Mouse (Mus musculus) mature B cell (primary cell): ENCODE data around the gene Slc8b1.

Experiments
- in situ Hi-C: fragments of 300-500 bp; cut with MboI; formaldehyde crosslinking; loops from 2 replicates; pipeline ENCODE4 v1.14.3; 2019

Gene Slc8b1

DNA sequence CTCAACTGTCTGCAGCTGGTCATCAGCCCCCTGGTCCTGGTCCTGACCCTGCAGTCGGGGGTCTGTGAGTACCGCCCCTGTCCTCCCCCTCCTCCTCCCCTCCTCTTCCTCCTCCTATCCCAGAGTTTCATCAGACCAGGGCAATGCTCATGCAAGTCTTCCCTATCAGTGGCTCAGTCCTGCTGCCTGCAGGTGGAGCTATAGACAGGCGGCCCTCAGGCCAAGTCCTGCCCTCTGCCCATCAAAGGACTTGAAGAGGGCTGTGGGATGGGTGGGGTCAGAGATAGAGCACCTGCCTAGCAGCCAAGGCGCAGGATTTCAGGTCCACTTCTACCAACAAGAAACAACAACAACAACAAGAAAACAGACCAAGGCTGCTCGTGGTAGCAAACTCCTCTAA, 14.8 kb downstream of the Slc8b1 start:
- in situ Hi-C loops, result no loop called here

DNA sequence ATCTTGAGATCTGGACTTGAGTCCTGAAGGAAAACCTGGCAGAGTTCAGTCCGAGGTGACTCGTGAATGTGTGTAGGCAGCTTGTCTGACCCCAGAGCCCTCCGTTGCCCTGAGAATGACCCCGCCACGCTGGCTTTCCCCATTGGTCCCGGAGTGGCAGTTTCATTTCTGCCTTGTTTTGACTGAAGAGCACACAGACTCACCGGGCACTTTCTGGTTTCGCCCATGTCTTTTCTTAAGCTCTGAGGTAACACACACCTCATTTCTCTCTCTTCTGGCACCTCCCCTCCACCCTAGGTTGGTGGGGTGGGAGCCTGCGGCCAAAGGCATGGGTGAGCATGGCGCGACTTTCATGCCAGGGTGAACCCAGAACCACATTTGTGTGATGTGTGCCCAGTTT, 15.3 kb downstream of the Slc8b1 start:
- in situ Hi-C loops, result no loop called here

DNA sequence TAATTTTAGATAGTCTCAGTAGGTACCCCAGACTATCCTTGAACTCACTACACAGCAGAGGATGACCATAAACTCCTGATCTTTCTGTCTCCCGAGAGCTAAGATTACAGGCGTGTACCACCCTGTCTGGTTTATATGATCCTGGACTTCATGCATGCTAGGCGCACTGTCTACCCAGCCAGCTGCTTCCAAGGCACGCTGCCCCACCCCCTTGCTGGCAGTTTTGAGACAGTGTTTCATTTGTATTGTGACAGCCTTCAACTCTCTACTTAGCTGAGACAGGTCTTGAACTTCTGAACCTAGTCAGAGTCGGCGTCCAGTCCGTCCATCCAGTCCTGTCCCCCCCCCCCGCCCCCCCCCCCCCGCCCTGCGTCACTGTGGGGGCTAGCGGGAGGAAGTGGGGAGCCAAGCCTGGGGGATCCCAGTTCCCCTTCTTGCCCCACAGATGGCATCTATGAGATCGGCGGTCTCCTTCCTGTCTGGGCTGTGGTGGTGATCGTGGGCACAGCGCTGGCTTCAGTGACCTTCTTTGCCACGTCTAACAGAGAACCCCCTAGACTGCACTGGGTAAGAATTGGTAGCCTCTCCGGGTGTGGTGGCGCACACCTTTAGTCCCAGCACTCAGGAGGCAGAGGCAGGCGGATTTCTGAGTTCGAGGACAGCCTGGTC, 16.5 kb downstream of the Slc8b1 start:
- in situ Hi-C loops, result no loop called here

DNA sequence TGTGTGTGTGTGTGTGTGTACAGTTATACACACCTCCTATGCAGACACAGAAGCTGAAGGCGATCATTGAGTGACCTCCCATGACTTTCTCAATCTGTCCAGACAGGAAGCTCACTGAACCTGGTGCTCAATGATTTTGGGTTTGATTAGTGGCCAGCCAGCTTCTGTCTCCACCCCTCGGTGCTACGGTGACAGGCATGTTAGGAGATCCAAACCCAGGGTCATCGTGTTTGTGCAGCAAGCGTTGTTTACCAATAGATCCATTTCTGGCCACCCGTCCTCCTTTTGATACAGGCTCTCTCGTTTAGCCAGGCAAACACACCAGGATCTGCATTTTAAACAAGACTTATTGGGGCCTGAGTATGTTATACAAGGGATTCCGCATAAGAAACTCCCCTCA, 20.7 kb downstream of the Slc8b1 start:
- in situ Hi-C loops, result no loop called here

DNA sequence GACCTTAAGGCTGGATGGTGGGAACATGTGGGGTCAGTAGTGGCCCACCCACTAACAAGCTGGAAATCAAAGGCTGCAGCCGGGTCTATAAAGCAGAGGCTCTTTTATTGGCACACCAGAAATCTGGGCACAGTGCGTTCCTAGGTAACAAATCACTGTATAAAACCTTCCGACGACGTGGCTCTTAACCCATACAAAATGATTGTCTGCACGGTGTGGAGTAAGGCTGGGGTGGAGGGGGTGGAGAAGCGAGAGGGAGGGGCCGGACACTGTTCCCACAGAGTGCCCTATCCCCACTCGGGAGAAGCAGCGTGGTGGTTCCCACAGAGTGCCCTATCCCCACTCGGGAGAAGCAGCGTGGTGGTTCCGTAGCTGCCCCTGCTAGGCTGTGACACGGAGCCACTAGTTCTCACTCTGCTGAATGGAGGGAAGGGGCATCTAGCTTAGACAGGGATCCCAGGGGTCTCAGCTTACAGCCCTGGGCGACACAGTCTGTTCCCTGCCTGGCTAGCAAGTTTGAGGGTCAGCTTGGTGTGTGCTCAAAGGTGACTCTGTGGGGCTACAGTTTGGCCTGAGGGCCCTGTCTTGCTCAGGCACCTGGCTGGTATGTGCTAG, 23.2 kb downstream of the Slc8b1 start:
- in situ Hi-C loops, result no loop called here

DNA sequence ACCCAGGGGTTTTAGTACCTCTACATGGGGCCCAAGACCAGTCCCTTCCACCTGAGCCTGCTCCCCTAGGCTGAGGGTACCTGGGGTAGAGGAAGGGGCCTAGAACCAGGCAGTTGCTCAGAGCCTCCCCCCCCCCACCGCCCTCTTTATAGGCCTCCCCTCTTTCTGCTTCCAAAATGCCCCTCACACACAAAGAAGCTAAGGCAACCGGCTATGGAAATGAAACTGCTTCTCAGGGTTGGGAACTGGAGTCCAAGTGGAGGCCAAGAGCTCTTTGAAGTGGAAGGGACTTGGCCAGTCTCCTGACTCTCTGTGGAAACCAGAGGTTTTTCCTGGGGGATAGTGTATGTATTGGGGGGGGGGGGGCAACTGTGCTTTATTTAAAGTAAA, 23.7 kb downstream of the Slc8b1 start:
- in situ Hi-C loops, result no loop called here

DNA sequence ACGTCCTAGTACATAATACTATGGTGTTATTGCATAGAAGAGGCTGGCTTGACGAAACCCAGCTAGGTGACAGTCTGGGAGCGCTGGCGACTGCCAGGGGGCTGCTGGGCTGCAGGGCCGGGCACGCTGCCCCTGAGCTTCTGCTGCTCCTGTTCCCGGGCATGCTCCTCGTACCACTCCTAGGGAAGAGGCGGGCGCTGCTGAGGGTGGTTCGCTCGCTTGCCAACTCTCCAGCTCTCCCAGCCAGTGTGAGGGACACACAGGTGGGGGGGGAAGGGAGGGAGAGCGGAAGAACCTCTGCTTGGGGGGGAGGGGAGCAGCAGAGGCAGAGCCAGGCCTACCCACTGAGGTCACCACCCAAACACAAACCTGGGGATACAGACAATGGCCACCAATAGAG, 25.1 kb downstream of the Slc8b1 start:
- in situ Hi-C loops, result no loop called here

DNA sequence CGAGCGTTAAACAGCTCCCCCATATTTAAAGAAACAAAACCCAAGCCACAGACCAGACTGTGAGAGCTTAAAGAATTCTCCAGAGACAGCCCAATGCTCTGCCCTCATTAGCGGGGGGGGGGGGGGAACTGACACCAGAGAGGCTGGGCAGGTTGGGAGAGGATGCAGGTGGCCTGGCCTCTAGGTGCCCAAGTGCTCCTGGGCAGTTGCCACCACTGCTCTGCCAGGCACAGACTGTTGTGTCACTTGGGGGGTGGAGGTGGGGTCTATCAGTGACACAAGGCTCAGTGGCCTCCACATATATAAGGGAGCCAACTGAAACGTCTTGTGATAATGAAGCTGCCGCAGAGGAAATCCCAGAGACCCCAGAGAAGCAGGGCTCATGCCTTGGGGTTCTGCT, 25.7 kb downstream of the Slc8b1 start:
- in situ Hi-C loops, result no loop called here

DNA sequence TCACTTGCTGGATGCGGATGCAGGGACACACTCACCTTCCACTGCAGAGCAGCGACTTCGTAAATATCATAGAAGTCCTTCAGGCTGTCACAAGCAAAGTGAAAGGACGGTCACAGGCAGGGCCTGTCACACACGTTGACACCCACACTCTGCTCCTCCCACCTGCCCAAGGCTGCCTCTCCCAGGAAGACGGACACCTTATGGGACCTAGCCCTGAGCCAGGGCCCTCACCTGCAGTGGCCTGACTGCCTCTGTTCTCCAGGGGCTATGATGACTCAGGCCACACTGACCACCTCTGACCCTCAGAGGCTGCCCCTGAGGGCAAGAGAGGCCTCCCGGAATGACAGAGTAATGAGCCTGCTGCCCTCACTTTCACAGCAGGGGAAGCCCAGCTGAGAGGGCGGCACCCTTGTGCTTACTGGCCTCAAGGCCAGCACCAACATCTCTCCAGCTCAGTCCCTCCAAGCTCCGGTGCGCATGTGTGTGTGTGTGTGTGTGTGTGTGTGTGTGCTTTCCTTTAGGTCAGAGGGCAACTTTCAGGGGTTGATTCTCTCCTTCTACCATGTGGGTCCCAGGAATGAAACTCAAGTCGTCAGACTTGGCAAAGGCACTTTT, 37.4 kb downstream of the Slc8b1 start:
- in situ Hi-C loops, result no loop called here

DNA sequence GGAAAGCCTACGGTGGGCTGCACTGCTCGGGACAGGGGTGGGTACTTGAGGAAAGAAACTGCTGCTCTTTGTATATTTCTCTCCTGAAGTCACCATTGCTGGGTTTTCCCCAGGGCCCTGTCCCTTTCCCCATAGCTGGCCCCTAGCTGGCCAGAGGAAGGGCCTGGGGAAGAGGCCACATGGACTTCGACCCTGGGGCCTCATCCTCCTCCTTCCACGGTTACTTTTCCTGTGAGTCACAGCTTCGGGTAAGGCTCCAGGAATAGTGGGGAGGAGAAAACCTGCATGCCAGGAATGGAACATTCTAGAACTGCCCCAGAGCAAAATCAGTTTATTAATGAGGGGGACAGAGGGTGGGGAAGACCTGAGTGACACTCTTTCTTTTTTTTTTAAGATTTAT, 39.2 kb downstream of the Slc8b1 start:
- in situ Hi-C loops, result no loop called here

DNA sequence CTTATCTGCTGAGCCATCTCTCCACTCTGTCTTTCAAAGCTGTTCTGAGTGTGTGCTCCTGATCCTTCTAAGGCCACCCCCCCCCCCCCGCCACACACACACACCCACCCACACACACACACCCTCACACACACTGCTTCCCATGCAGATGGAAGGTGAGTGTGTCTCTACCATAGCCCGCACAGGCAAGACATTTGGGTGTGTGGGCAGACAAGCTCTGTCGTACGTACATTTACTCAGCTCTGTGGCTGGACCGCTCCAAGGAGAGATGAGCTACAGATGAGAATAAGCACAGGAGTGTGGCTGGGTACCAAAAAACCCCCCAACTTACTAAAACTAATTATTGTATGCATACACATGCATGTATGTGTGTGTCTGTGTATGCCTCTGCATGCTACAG, 39.7 kb downstream of the Slc8b1 start:
- in situ Hi-C loops, result no loop called here

DNA sequence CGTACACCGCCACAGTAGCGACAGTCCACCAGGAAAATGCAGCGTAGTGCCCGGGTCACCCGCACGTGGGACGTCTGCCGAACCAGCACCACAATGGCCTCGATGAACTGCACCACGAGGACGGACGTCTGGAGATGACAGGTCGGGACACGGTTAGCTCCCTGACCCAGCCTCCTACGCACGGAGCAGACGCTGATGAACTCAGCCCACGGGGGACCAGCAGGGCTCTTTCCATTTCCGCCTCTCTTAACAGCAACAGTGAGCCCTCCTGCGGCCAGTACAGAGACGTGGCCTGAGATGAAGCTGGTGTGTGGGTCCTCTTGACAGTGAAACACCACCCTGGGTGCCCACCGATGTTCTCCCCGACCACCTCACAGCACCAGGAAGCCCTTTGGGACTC, 44.9 kb downstream of the Slc8b1 start:
- in situ Hi-C loops, result no loop called here

DNA sequence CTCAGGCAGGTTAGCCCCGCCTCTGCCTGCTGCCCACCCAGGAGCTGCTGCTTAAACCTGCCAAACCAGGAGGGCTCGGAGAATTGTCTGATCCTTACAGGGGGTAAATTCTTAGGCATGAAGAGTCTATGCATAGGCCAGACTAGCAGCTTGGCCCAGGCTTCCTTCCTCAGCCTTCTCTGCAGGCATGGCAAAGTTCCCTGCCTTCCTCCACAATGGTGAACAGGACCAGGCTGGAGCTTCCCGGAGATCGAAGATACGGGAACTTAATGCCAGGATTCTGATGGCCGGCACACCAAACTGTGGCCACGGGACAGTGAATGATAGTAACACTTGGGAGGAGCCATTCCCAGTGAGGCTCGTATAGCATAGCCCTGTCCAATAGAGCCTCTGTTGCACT, 47.1 kb downstream of the Slc8b1 start:
- in situ Hi-C loops, result no loop called here

DNA sequence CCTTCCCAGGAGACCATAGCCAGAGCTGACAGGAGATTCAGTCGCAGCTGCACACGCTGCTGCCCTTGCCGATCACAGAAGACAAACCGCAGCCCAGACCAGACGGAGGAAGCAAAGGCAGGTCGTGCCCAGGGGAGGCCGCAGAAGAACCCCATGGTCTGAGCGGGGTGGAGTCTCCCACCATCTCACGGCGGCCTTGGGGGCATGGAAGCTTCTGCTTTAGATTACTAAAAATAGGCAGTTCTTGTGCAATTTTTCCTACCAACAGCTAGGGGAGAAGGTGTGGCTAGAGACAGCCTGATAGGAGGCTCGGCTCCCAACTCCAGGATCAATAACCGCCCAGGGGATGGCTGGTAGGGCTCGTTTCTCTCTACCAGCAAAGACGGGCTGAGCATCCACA, 47.8 kb downstream of the Slc8b1 start:
- in situ Hi-C loops, result no loop called here

DNA sequence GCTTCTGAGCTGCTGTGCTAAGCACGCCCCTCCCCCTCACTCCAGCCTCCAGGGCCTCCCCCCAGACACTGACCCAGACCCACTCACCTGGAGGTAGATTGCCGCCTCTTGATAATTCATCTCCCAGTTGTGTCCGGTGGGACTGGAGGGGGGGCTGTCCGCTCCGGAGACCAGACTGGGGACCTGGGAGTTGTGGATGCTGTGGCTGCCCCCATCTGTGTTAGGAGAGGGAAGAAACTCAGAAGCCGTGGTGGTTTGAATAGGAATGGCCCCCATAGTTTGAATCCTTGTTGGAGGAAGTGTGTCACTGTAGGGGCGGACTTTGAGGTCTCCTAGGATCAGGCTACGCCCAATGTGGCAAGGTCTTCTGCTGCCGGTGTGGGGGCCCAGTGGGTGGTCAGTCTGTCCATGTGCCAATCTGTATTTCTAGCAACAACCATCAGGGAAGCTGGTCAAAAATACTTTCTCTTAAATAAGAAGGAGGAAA, 49.2 kb downstream of the Slc8b1 start:
- in situ Hi-C loops, result no loop called here

DNA sequence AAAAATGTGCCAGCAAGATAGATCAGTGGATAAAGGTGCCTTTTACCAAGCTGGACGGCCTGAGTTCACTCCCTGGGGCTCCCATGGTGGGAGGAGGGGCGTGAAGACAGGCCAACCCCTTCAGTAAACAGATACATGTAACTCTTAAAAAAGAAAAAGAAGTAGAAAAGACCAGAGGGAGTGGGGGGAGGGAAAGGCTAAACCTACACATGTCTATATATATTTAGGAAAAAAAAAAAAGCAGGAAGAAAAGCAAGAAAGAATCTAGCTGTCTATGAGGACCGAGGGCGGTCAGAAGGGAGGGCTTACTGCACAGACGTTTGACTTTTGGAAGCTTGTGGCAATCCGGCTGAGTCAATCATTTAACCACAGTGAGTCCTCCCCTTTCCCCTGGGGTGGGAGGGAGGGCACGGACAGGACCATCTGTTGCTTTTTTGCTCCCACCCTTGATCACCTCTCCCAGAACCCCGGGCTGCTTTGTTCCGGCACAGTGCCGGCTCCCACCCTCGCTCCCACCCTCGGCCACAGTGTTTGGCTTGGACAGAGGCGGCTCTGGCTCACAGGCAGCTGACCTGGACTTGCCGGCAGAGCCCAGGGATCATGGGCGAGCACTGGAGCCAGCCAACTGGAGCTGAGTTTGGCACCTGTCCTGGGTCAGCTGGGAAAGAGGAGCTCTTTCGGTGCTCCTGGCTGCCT, 49.8 kb downstream of the Slc8b1 start:
- in situ Hi-C loops, result no loop called here

DNA sequence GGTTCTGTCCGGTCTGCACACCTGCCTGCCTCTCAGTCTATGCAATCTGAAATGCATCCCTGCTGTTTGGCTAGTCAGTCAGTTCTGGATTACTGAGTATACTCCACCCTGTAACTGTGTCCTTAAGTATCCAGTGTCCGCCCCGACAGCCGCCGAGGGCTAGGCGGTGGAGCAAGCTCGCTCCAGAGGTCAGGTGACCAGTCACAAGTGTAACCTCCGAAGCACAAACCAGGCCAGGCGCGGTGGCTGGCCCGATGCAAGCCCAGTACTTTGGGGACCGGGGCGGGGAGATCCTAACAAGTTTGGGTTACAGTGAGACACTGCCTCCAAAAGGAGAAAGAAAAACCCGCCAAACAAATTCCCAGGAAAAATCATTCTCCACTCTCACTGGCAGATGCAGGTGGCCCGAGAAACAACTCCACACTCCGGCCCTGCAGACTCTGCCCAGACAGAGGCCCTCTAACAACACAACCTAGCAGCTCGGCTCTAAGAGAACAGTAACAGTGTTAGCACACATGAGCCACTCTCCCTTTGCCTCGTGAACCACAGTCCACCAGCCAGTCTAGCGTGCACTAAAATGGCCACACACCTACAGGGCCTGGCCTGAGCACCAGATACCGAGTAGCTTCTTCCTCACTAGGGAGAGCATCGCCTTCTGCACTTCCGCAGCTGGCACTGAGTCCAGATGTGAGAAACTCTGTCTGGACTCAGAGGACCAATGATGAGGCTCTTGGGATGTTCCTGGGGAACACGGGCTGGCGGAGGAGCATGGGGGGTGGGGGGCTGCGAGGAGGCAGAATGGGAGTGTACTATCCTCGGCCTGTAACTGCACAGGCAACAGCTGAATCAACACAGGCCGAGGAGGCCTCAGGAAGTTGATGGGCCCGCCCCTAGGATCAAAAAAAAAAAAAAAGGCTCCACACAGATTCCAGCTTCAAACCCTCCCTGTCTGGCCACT, 52.3 kb downstream of the Slc8b1 start:
- in situ Hi-C loops, result no loop called here

DNA sequence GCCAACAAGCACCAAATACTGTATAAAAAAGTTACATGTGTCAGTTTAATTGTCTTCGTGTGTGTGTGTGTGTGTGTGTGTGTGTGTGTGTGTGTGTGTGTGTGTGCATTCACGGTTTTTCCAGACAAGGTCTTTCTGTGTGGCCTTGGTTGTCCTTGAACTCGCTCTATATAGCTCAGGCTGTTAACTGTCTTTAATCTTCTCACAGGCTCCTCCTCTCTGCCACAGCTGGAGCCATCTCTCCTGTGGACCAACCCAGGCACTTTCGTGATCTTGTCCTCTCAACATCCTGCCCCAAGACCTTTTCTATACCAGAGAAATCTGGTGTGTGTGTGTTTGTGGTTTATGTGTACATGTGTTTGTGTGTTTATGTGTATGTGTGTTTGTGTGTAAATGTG, 52.9 kb downstream of the Slc8b1 start:
- in situ Hi-C loops, result no loop called here

DNA sequence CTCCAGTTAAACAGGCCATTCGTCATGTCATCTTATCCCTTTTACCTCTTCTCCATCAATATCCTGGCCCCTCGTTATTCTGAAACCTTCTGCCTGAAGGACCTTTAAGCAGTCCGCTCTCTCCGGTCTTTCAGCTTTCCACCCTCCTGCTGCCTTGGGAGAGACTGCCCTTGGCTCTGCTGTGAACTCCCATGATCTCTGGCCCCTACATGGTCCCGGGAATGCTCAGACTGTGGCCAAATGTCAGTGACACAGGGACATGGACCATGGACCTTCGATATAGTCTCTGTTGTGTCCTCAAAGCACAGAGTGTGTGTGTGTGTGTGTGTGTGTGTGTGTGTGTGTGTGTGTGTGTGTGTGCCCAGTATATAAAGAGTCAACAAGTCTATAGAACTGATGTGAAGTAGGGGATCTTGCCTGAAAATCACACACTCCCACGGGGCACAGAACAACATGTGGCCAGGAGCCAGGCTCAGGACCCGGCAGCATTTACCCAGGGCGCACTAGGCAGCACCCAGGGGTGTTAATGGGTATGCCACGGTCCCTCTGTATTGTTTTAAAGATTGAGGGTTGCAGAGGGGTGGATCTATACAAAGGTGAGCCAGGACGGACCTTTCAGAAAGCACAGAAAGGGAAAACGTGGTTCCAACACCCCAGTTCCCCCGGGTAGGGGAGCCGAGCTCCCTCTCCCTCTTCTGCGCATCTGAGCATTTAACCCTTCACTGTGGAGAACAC, 54.4 kb downstream of the Slc8b1 start:
- in situ Hi-C loops, result no loop called here

DNA sequence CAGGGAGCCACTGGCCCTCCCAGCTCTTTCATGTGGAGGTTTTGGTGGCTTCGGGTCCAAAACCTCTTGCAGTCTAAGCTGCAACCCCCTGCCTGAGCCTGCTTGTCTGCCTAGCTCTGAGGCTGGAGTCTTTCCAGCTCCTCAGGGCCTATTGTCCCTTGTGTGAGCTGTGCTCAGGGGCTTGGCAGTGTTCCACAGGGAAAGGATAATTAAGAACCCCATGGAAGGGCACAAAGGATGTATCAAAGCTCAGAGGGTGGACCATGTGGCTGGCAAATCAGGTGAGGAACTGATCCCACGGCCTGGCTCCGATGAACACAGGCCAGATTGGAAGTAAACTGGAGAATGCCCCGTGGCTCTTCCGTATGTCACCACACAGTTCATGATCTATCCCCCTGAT, 55.1 kb downstream of the Slc8b1 start:
- in situ Hi-C loops, result no loop called here

DNA sequence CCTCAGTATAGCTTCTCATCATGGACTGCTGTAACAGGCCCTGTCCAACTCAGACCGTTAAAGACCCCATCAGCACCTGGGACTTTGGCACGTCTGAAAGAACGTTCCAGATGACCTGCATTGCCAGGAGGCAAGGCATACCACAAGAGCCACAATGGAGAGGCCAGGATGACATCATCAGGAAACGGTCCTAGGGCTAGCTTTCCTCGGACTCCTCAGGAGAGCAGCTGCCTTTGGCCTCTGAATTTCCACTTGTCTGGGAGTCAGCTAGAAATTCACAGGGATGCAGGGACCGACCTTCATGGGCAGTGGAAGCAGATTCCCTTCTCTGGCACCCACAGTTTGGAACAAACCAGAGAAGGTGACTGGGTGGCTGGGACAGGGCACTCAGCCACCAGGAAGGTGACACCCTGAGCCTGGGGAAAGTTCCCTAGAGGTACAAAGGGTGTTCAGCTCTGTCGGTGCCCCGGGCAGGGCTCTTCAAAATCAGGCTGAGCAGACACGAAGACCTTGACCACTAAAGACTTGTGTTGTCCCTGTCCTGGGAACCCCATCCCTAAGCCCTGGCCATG, 55.8 kb downstream of the Slc8b1 start:
- in situ Hi-C loops, result no loop called here
